Mouse (Mus musculus): ENCODE measurements around the gene Rpia.

Rpia gene

GRCm38 (mm10) chr6:70805267-70805666, 13.2 kb upstream of the Rpia start:
- peak; percentile 61 to 75 for DNase-seq (ENCODE audit: low spot score in 2 of 2)

- peak in 1 of 2 experiments; percentile 45 for DNase-seq (ENCODE audit: low spot score in 2 of 2)
Measured at GRCm38 (mm10) chr6:70804632-70805031, 12.6 kb upstream of the Rpia start.

GRCm38 (mm10) chr6:70797581-70798251, 5.7 kb upstream of the Rpia start:
- DNase-seq (ENCODE audit: low spot score in 2 of 2): peak in 1 of 2 experiments; percentile 52

- no peak for DNase-seq (ENCODE audit: low spot score in 2 of 2)
Measured at GRCm38 (mm10) chr6:70796940-70797339, 4.9 kb upstream of the Rpia start.

GRCm38 (mm10) chr6:70792644-70793043, 612 bp upstream of the Rpia start:
- DNase-seq (ENCODE audit: low spot score in 2 of 2): no peak

- DNase-seq (ENCODE audit: low spot score in 2 of 2): no peak
Measured at GRCm38 (mm10) chr6:70790852-70791761, 925 bp downstream of the Rpia start.

- no peak for DNase-seq (ENCODE audit: low spot score in 2 of 2)
Measured at GRCm38 (mm10) chr6:70790034-70790650, 1.9 kb downstream of the Rpia start.

- no peak for DNase-seq (ENCODE audit: low spot score in 2 of 2)
Measured at GRCm38 (mm10) chr6:70789134-70789533, 2.9 kb downstream of the Rpia start.

- no peak for DNase-seq (ENCODE audit: low spot score in 2 of 2)
Measured at GRCm38 (mm10) chr6:70787524-70787923, 4.5 kb downstream of the Rpia start.

GRCm38 (mm10) chr6:70785852-70786251, 6.2 kb downstream of the Rpia start:
- DNase-seq (ENCODE audit: low spot score in 2 of 2): no peak

GRCm38 (mm10) chr6:70784811-70785210, 7.2 kb downstream of the Rpia start:
- DNase-seq (ENCODE audit: low spot score in 2 of 2): no peak

- DNase-seq (ENCODE audit: low spot score in 2 of 2): no peak
Measured at GRCm38 (mm10) chr6:70781336-70781735, 10.7 kb downstream of the Rpia start.

- no peak for DNase-seq (ENCODE audit: low spot score in 2 of 2)
Measured at GRCm38 (mm10) chr6:70774372-70774771, 17.7 kb downstream of the Rpia start.

- DNase-seq (ENCODE audit: low spot score in 2 of 2): no peak
Measured at GRCm38 (mm10) chr6:70773769-70774168, 18.3 kb downstream of the Rpia start.

GRCm38 (mm10) chr6:70768769-70769168, 23.3 kb downstream of the Rpia start:
- peak; percentile 74 to 86 for DNase-seq (ENCODE audit: low spot score in 2 of 2)

GRCm38 (mm10) chr6:70765076-70765475, 27.0 kb downstream of the Rpia start:
- no peak for DNase-seq (ENCODE audit: low spot score in 2 of 2)

GRCm38 (mm10) chr6:70764551-70764950, 27.5 kb downstream of the Rpia start:
- no peak for DNase-seq (ENCODE audit: low spot score in 2 of 2)

GRCm38 (mm10) chr6:70763881-70764280, 28.2 kb downstream of the Rpia start:
- no peak for DNase-seq (ENCODE audit: low spot score in 2 of 2)

GRCm38 (mm10) chr6:70762659-70763058, 29.4 kb downstream of the Rpia start:
- DNase-seq (ENCODE audit: low spot score in 2 of 2): no peak

GRCm38 (mm10) chr6:70760951-70761350, 31.1 kb downstream of the Rpia start:
- no peak for DNase-seq (ENCODE audit: low spot score in 2 of 2)

GRCm38 (mm10) chr6:70754833-70755232, 37.2 kb downstream of the Rpia start:
- no peak for DNase-seq (ENCODE audit: low spot score in 2 of 2)

GRCm38 (mm10) chr6:70752351-70752750, 39.7 kb downstream of the Rpia start:
- DNase-seq (ENCODE audit: low spot score in 2 of 2): no peak

- DNase-seq (ENCODE audit: low spot score in 2 of 2): no peak
Measured at GRCm38 (mm10) chr6:70751898-70752273, 40.1 kb downstream of the Rpia start.

Data from right cerebral cortex, postnatal 10 days (tissue).